Mouse (Mus musculus) frontal cortex, adult 2 months (tissue): ENCODE data around the gene Grk2. TPM values are rescaled to one million over a fixed set of nuclear protein-coding genes. Genes with fewer than 3 reads are reported as not detected.

ENCODE experiments used
- DNase-seq, 2 experiments: peaks; one replicate each; pipeline ENCODE4 v3.0.0; 2022; ENCODE audit warnings: low spot score in 1 of 2; ENCODE audit errors: extremely low spot score in 1 of 2
- polyA plus RNA-seq: library from polyadenylated mRNA; depleted of rRNA; stranded (reverse); fragments of >200 nt; gene quantifications from 2 replicates; pipeline ENCODE4 v1.2.3, GENCODE M21; 2012; rRNA removed

The Grk2 gene
- polyA plus RNA-seq, result 183 and 199 TPM in 2 replicates

DNA sequence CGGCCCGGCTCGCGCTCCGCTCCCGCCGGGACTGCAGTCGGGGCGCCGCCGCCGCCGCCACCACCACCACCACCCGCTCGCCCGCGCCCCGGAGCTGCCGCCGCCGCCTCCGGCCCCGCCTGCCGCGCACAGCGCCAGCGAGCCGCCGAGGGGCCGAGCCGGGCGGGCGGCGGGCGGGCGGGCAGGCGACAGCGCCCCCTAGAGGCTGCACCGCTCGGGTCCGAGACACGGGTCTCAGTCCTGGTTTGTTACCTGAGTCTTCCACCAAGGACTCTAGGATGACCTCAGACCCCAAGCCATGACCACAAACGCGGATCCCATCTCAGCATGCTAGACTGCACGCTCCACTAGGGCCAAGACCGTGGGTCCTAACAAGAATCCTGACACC lies at the start of gene Grk2:
Grk2 (minus strand) TSS at position 33 of the 388 bp plus-strand sequence.
- peak in 1 of 2 experiments; percentile 80 for DNase-seq

DNA sequence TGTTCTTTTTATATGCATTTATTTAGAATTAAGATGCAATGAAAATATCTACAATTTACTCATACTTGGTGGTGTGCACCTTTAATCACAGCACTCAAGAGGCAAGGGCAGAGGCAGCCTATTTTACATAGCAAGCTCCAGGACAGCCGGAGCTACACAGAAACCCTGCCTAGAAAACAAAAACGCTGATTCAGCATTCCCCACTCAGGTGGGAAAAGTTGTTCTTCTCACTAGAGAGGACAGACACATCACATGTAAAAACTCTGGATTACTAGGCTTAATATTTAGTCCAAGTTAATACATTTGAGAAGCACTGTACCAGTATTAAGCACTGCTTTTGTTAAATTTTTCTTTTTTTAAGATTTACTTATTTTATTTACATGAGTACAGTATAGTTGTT lies 43.4 kb upstream of the Grk2 start:
- no peak for DNase-seq

DNA sequence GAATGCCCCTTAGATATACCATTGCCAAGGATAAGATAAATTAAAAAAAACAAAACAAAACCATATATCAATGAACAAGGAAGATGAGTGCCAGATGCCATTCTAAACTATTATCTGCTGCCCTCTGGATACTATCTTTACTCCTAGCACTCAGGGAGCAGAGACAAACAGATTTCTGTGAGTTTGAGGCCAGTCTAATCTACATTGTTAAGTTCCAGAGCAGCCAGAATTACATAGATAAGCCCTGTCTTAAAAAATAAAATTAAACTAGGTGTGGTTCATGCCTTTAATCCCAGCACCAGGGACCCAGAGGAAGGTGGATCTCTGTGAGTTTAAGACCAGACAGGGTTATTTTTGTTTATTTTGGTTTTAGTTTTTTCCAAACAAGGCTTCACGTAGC lies 40.5 kb upstream of the Grk2 start:
- DNase-seq, result no peak

DNA sequence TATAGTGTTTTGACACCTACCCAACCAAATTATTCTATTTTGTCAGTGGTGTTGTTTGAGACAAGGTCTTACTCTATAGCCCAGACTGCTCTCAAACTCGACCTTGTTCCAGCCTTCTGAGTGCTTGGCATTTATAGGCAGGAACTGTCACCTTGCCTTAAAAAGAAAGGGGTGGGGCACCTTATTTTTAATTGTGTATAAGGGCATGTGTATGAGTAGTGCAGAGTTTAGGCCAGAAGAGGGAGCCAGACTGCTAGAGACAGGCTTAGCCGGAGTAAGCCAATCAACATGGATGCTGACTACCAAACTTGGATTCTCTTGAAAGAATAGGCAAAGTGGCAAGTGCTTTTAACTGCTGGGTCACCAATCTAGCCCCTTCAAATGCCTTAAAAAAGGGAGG lies 32.1 kb upstream of the Grk2 start:
- peak in 1 of 2 experiments; percentile 72 for DNase-seq

DNA sequence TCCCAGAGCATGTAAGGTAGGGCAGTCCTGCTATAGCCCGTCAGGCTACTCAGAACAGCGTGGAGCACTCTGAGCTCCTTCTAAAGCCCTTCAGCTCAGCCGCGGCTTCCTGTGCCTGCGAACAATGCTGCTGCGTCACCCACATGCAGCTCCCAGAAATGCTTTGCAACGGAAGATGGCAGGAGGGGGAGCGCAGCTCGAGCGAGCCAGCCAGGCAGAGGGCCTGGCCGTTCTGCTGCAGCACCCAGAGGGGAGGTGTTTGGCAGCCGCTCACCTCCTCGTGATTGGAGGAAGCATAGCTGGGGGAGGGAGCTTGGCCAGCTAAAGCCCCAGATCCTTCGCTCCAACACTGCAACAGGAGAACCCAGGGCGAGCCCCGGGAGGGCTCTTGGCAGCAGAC lies 27.8 kb upstream of the Grk2 start:
- DNase-seq, result peak; percentile 92 to 95

DNA sequence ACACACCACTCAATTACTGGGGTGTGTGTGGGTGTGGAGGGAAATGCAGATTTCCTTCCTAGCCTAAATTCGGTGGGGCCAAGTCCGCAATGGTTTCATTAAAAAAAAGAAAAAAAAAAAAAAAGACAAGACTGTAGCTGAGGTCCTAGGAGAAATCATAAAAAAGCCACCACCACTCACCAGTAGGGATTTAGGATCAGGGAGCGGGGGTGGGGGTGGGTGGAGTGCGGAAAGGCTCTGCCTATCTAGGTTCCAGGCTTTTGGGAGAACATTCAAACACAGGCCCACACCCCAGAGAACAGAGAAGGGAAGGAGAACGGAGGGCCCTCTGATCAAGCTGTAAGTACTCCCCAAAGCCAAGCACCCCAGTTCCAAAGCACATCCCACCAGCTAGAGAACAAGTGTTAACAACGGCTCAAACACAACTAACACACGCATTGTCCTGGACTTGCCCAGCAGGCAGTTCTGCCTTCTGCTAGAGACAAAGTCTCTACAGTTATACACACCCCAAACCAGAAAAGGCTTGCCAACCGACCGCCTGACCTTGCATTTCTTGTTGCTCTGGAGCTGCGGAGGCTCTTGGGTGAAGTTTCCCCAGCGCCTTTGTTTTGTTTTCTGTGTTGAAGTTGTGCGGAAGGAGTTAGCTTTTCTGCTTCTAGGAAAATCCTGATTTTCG lies 27.2 kb upstream of the Grk2 start:
- peak in 1 of 2 experiments; percentile 44 for DNase-seq

DNA sequence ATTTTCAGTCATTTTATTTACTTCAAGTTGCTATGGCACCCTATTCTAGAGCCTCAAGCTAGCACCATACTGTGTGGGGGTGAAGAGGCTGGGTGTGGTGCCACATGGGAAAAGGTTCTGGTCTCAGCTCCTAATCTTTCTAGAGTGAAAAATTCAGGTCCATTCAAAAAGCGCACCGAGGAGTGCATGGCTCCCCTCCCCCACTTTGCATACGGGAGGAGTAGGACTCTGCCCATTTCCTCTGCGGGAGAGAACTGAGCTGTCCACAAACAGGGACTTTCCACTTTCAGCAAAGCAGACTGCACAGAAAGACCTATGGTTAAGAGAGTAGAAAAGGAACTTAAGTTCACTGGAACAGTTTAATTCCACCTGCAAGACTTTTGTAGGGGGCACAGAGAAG lies 26.6 kb upstream of the Grk2 start:
- DNase-seq, result peak; percentile 21 to 67

DNA sequence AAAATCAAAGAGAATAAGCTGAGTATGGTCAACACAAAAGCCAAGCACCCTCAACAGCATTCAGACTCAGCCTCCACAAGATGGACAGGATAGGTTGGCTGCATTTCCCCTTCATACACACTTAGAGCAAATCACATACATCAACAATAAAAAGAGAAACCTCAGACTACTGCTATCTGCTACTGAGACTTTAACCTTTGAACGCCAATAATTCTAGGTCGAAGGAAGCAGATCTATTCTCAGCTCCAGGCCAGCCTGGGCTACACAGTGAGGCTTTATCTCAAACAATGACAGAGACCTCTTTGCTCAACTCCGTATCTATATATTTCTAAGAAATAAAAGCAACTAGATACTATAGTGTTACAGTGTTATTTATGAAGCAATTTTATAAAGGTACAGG lies 25.3 kb upstream of the Grk2 start:
- DNase-seq, result no peak

DNA sequence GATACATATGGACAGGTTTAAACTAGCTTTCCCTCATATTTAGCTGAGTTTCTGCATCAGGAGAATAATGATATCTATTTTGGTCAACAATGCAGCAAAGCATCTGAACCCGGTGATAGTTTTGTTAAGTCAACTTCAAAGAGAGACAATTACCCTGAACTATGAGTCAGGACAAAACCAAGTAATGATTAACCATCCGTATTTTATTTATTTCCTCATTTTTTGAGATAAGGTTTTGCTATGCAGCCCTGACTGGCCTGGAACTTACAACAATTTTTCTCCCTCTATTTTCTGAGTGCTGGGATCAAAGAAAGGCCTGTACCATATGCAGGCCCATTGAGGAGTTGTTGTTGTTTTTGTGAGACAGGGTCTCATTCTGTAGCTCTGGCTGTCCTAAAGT lies 24.6 kb upstream of the Grk2 start:
- DNase-seq, result no peak

DNA sequence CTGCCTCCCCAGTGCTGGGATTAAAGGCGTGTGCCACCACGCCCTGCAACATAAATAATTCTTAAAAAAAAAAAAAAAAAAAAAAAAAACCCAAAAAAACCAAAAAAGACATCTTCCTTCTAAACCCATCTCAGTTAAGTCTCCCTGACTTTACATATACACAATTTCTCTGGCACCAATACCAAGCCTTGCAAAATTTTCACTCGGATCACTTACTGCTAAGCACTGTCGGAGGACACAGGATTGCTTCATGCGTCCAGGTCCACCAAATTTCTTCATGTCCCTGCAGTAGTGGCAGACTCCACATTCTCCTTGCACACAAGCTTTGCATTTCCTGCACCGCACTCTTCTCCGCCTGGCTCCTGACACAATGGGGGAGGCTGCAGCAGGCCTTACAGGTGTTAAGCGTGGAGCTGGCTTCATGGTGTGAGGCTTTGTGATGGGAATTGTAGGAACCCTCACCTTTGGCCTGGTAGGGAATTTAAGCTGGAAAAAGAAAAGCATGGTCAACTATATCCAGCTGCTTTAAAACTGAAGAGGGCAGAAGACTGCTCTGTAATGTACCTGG lies 22.8 kb upstream of the Grk2 start:
- no peak for DNase-seq

DNA sequence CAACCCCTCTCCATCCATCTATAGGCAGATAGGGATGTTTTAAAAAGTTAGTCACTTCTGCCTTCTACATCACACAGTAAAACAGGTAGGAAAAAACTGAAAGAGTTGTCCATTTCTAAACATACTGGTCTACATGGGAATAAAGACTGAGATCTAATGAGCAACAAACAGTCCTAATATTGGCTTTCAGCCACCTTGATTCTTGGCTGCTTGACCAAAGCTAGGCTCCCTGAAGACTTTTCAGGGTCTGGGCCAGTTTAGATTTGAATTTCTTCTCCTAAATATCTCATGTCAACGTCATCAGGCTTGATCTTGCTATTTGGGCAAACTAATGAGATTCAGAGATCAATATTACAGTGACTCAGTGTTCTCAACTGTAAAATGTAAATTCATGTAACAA lies 20.9 kb upstream of the Grk2 start:
- DNase-seq, result no peak

DNA sequence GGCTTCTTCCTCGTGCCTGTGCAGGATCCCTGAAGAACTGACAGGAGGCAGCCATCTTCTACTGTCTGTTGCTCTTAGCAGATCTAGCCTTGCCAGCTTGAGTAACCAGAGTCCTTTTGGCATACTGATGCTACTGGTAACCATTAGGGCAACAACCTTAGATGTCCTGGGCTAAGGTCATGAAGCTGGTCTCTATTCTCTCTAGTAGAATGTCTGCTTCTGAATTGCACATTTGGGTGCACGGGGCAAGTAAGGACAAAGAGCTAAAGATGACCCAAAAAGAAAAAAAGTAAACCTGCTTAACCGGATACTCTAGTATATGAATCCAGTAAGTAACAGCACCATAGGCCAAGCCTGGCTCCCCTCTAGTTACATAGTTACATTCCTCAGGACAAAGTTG lies 20.1 kb upstream of the Grk2 start:
- DNase-seq, result no peak

DNA sequence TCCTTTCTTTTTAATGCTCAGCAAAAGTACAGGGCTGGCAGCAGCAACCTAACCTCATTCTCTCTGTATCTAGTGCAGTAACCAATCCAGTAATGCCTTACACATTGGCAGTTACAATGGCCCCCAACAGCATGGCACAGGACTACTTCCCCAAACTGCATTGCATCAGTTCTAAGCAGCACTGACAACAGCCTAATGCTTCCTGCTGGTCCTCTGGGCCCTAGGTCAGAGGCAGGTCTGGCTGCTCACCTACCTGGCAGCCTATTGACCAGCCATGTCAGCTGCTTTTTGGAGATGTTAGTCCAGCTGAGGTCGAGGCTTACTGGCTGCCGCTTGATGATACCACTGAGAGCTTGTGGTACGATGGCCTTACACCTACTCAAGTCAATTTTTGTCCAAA lies 16.1 kb upstream of the Grk2 start:
- DNase-seq, result no peak

DNA sequence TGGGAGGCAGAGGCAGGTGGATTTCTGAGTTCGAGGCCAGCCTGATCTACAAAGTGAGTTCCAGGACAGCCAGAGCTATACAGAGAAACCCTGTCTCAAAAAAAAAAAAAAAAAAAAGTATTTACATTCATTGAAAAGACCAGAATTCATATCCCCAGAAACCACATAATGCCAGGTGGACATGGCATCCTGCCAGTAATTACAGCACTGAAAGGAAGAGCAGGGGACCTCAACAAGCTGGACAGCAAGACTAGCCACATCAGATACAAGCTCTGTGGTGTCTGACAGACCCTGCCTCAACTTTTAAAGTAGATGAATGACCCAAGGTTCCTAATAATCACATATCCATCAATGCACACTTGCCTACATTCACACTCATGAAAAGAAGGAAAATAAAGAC lies 15.6 kb upstream of the Grk2 start:
- DNase-seq, result no peak

DNA sequence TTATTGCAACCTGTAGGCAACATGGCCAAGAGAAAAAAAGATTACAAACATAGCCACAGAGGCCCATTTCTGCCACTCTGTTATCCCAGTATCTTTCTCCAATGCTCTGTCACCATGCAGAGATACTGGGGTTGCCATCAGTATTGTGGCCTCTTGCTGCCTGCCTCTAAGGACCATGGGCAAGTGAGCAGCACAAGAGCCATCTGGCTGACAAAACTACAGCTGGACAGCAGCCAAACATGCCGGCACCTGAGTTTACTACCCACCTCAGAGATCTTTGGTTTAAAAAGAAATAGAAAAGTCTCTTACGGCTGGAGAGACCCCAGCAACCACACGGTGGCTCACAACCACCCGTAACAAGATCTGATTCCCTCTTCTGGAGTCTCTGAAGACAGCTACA lies 13.2 kb upstream of the Grk2 start:
- no peak for DNase-seq

DNA sequence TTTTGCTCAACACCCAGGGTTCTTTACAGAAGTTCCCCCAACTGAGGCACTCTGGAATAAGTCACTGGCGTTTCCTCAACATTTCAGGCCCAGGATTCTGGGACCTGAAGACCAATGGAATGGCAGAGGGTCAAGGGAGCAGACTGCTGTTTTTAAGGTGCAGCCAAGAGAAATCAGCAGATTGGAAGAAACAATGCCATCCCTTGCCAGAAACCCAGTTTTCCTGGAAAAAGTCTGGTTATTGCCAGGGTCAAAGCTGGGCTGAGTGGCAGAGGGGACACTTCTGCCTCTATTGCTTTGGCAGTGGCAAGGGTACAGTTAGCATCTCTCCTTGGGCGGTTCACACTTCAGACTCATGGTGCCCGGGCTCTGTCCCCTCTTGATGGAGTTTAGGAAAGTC lies 11.2 kb upstream of the Grk2 start:
- no peak for DNase-seq

DNA sequence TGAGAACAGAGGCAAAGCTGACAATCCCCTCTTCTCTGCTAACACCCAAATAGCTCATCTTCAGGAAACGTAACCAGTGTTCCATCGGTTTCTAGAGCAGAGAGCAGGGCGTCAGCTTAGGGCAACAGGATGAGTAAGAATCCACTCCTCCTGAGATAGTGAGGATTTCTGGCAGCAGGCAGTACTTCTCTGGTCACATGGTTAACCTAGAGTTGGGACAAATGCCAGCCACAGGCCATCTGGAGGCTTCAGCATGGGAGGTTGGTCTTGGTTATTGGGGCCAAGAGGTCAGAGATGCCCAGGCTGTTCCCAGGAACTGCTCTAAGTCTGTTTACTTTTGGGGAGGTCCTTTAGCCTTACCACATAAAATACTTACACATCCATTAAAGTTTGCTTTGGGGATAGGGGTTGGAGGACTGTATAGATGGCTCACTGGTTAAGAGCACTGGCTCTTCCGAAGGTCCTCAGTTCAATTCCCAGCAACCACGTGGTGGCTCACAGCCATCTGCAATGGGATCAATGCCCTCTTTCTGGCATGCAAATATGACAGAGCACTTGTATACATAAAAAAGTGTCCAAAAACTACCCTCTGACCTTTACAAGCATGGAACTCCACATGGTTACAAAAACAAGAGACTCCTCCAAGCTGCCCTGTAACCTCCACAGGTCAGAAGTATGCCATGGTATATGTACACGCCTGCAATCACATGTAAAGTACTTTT lies 9.4 kb upstream of the Grk2 start:
- no peak for DNase-seq

DNA sequence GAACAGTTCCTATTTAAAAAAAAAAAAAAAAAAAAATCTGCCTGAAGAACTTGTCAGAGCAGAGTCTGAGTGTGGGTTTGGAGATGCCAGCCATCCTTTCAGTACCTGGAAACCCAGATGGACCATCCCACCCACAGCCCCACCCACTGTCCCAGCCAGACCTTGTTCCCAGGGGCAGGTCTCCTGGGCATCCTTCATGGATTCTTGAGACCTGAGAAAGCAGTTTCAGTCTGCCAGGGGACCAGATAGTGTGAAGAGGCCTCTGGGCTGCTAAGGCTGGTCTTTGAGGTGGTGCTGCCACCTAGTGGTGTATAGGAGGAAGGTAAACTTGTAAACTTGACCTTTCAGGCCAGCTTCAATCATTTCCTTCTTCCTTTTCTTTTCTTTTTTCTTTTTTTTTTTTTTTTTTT lies 3.8 kb upstream of the Grk2 start:
- DNase-seq, result peak in 1 of 2 experiments; percentile 73

DNA sequence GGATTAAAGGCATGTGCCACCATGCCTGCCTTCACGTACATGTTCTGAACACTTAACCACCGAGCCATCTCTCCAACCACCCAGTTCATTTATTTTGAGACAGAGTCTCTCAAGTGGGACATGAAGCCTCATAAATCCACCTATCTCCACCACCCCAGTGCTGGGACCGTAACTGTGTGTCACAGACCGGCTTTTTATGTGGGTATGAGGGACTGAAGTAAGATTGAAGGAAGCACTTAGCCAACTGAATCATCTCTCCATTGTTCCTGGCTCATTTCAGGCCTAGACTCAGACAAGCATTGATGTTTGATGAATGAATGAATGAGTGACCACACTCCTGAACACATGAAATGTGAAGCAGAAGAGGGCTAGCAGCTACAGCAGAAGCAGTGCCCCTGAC lies 3.3 kb upstream of the Grk2 start:
- no peak for DNase-seq

DNA sequence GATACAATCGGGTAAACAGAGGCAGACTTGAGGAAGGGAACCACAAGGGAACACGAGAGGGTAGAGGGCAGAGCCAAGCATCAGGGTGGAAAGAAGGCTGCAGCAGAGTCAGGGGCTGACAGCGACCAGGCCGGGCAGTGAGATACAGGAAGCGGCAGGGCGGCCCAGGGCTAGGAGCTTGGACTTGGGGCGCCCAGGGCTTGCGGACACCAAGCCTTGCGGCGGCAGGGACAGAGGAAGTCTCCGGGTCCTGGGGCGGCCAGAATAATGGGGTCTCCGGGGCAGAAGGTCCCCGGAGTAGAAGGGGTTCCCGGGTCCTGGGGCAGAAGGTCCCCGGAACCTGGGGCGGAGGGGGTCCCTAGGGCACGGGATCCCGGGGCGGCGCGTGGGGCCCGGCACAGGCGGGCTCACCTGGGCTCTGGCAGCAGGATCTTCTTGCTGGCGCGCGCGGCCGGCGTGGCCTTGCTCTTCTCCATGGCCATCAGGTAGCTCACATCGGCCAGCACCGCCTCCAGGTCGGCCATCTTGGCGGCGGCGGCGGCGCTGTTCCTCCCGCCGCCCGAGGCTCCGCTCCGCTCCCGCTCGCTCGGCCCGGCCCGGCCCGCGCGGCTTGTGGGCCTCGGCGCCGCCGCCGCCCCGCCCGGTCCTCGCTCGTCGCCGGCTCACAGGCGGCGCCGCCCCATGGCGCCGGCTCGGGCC lies 382 bp downstream of the Grk2 start:
- no peak for DNase-seq

DNA sequence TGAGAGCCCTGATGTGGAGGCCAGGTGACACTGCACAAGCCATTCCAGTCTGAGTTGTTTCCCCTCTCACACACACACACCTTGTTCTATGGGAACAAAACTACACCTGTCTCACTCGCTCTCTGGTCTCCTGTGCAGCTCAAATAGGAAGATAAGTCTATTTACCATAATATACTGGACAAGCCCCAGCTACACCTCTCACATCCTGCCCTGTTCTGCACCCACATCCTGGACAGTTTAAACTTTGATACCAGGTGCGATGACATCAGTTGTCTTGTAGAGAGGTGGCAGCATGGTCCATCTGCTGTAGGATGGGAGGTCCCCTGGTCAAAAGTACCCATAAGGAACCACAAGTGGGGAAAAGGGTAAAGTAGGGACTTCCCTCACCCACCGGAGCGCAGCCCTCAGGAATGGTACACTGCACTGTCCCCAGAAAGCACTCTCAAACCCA lies 1.1 kb downstream of the Grk2 start:
- DNase-seq, result no peak
